Mouse (Mus musculus): ENCODE measurements around the gene Rabac1.

Gene Rabac1

DNA sequence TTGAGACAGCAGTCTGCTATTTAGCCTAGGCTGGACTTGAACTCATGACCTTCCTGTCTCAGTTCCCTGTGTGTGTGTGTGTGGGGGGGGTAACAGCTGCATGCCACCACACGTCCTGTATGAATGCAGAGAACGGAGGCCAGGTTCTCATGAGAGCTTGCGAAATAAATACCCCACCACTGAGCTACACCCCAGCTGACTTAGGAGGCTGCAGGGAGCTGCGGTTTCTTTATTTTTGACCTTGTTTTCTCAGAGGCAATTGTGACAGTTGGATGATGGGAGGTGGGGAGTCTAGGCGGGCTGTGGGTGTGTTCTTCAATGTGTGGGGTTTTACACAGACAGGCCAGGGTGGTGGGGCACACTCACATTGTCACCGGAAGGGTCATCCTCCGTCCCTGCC, 27.7 kb upstream of the Rabac1 start:
- TF ChIP-seq GATA4 (IDR thresholded peaks at IDR 0.05; ENCODE audit: insufficient replicate concordance, low read length): no peak

DNA sequence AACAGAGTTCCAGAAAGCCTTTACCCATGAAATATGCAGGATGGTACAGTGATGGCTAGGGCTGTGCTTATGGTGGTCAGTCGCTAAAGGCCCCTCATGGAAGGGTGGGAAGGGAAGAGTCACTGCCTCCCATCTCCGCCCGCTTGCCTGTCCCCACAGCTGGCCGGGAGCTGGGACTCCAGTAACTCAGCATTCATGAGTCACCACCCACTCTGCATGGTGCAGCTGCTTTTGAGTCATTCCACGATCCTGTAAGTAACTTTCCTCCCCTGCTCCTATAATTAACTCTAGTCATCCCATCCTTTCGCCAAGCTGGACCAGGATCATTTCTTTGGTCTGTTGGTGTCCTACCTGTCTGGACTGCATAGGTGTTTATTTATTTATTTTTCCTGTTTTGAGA, 20.5 kb upstream of the Rabac1 start:
- no peak for TF ChIP-seq GATA4 (IDR thresholded peaks at IDR 0.05; ENCODE audit: insufficient replicate concordance, low read length)

DNA sequence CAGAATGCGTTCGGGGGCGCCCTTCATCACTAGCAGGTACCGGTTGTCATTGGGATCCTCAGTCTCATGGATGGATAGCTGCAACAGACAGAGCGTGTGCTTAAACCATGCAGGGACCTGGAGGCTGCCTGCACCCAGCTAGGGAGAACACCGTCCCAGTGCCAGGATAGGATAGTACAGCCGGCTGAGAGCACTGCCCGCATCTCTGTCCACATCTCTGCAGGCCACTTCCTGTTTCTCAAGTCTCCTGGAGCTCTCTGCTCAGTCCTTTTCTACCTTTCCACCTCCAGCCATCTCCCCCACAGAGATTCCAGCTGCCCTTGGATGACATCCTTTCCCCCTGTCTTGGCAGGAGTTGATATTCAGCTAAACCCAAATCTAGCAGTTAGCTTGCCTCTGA, 17.9 kb upstream of the Rabac1 start:
- no peak for TF ChIP-seq GATA4 (IDR thresholded peaks at IDR 0.05; ENCODE audit: insufficient replicate concordance, low read length)

DNA sequence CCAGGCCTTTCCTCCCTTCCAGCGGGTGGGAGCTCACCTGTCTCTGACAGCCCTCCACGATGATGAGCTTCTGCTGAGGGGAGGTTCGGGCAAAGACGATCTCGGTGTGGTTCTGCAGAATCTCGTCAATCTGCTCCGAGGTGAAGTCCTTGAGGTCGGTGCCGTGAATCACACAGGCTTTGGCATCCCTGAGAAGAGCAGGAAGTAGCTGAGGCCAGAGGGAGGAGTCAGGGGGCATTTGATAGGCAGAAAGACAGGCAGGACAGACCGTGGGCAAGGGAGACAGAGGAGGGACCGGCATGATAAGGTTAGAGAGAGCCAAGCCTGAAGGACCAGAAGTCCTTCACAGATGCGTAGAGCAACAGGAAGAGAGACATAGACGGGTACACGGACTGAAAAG, 15.4 kb upstream of the Rabac1 start:
- TF ChIP-seq GATA4 (IDR thresholded peaks at IDR 0.05; ENCODE audit: insufficient replicate concordance, low read length): no peak

DNA sequence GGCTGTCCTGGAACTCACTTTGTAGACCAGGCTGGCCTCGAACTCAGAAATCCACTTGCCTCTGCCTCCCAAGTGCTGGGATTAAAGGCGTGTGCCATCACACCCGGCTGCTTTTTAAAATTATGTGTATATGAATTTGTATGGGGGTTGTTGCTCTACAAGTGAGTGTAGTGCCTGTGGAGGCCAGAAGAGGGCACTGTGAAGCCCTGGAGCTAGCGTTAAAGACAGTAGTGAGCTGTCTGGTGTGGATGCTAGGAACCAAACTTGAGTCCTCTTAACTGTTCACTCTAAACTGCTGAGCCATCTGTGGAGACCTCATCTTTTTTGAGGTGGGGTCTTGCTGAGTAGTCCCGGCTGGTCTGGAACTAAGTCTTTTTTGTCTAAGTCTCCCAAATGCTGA, 13.2 kb upstream of the Rabac1 start:
- TF ChIP-seq GATA4 (IDR thresholded peaks at IDR 0.05; ENCODE audit: insufficient replicate concordance, low read length): no peak

GRCm38 (mm10) chr7:24984307-24984706, 11.8 kb upstream of the Rabac1 start:
- no peak for TF ChIP-seq GATA4 (IDR thresholded peaks at IDR 0.05; ENCODE audit: insufficient replicate concordance, low read length)

DNA sequence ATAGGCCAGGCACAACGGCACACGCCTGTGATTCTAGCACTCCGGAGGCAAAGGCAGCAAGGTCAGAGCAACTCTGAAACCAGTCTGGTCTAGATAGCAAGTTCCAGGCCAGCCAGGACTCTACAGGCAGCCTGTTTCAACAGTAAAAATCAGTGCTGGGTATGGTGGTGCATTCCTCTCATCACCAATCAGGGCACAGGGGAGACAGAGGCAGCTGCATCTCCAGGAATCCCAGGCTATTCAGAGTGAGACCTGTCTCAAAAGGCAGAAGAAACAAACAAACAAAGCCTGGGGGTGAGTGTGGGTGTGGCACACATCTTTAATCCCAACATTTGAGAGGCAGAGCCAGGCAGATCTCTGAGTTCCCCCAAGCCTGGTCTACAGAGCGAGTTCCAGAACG, 10.8 kb upstream of the Rabac1 start:
- no peak for TF ChIP-seq GATA4 (IDR thresholded peaks at IDR 0.05; ENCODE audit: insufficient replicate concordance, low read length)

- TF ChIP-seq GATA4 (IDR thresholded peaks at IDR 0.05; ENCODE audit: insufficient replicate concordance, low read length): no peak
These were observed 7.9 kb upstream of the Rabac1 start for GRCm38 (mm10) chr7:24980439-24980838.

DNA sequence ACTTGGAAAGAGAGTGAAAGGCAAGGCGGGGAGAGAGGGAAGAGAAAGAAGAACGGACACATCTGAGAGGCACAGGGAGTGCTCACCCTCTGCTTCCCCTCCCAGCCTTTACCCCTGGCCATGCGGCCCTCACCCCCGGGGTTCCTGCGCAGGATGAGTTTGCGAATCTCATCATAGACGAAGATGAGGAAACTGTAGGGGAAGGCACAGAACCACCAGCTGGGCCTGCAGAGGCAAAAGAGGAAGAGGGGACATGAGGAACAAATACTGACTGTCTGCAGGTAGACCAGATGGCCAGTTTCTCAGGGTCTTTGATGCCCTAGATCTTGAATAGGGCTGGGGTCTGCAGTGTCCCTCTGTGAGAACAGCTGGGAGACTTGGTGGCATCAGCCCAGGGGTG, 6.2 kb upstream of the Rabac1 start:
- no peak for TF ChIP-seq GATA4 (IDR thresholded peaks at IDR 0.05; ENCODE audit: insufficient replicate concordance, low read length)

- TF ChIP-seq GATA4 (IDR thresholded peaks at IDR 0.05; ENCODE audit: insufficient replicate concordance, low read length): no peak
These were observed 2.5 kb upstream of the Rabac1 start for GRCm38 (mm10) chr7:24974893-24975595.

DNA sequence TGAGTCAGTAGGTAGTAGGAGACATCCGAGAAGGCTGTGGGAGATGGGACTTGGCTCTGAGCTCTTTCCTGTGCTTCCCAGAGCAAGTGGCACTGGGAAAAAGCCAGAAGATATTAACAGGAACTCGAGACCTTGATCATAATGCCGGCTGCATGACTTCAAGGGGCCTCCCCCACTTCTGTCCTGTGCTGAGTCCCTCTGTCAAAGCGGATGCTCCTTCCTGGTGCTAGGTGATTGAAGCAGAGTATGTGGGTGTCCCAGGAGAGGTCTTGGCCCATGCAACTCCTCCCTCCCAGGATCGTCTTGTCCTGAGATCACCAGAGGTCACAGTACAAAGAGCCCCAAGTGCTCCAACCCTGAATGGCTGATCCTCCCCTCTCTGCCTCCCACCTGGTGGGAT, 1.3 kb upstream of the Rabac1 start:
- TF ChIP-seq GATA4 (IDR thresholded peaks at IDR 0.05; ENCODE audit: insufficient replicate concordance, low read length): no peak

DNA sequence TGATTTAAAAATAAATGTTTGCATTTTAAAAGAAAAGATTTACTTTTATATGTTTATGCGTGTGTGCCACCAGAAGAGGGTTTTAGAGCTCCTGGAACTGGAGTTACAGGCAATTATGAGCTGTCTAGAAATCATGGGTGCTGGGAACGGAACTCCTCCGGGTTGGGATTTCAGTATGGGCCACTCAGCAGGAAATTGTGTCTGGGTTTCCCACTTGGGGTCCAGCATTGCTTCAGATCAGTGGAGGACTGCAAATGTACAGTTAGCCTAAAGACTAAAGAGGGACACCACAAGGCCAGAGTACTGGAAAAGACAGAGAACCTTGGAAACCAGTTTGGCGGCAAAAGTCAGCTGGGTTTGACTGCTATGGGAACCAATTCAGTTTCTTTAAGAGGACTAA, 654 bp upstream of the Rabac1 start:
- no peak for TF ChIP-seq GATA4 (IDR thresholded peaks at IDR 0.05; ENCODE audit: insufficient replicate concordance, low read length)

- no peak for TF ChIP-seq GATA4 (IDR thresholded peaks at IDR 0.05; ENCODE audit: insufficient replicate concordance, low read length)
These were observed 1.1 kb downstream of the Rabac1 start for GRCm38 (mm10) chr7:24971261-24971971.

DNA sequence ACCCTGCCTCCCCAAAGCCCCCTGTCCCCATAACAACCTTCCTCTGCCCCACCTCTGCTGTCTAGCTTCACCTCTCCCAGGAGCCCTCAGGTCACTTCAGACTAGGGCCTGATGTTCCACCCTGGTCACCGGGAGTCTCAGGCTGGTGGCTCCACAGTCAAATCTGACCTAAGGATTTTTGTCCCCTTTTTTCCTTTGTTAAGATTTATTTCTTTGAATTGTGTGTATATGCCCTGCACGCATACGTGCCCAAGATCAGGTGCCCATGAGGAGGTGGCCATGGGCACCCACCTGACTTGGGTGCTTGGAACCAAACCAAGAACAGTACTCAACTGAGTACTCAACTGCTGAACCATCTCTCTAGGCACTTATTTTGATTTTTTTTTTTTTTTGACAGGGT, 2.2 kb downstream of the Rabac1 start:
- no peak for TF ChIP-seq GATA4 (IDR thresholded peaks at IDR 0.05; ENCODE audit: insufficient replicate concordance, low read length)

DNA sequence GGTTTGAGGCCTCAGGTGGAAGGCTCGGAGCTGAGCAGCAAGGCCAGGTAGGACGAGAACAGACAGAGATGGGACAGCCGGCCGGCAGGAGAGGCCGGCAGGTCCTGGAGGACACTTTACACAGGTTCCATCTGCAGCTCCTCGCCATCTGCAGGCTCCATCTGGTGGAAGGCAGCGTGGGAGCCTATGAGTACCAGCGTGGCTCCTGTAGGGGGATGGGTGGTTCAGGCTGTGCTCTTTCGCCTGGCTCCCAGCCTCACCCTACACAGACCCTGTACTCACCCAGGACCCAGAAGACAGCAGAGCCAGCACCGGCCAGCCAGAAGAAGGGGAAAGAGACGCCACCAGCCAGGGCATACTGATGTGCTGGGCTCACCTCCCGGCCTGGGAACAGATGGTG, 2.7 kb downstream of the Rabac1 start:
- no peak for TF ChIP-seq GATA4 (IDR thresholded peaks at IDR 0.05; ENCODE audit: insufficient replicate concordance, low read length)

- no peak for TF ChIP-seq GATA4 (IDR thresholded peaks at IDR 0.05; ENCODE audit: insufficient replicate concordance, low read length)
These were observed 4.1 kb downstream of the Rabac1 start for GRCm38 (mm10) chr7:24968463-24968862.

GRCm38 (mm10) chr7:24967966-24968365, 4.6 kb downstream of the Rabac1 start:
- no peak for TF ChIP-seq GATA4 (IDR thresholded peaks at IDR 0.05; ENCODE audit: insufficient replicate concordance, low read length)

Measured in liver, adult (tissue).